Mouse (Mus musculus): ENCODE results near the gene Zbtb32. TPM values are rescaled to one million over a fixed set of nuclear protein-coding genes. Genes with fewer than 3 reads are reported as not detected.
A peak's percentile ranks its signal among the peaks of the same experiment; 100 is the strongest.

The Zbtb32 gene
- total and polyA plus RNA-seq, 2 experiments from 2014 or later, result 0.22 TPM; not detected in 1

DNA sequence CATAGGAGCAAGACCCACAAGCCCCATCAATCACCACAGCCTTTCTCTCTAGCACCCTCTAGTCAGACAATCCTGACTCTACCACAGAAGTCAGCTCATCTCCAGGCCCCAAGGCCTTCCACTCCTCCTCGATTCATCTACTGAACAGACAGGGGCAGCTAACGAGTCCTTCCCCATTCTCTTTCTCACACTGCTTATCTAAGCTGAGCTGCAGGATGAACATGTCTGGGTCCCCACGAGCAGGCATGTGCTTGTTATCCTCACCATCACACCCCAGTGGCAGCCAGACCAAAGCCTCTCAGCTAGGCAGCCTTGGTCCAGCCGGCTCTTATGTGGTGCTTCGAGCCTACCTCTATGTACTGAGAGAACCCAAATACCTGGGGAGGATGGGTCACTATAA is 26.3 kb downstream of the Zbtb32 start:
- Histone ChIP-seq H3K9ac (replicated peaks; ENCODE audit: low read length, poor library complexity, severe bottlenecking) (no peak overlapping the region), H3K27ac (ENCODE audit: low read depth, low read length) (no peak overlapping the region), H3K4me2 (ENCODE audit: low read depth, low read length, poor library complexity, severe bottlenecking) (no peak overlapping the region), H3K36me3 (ENCODE audit: insufficient read depth, low read length) (peaks cover 92% of the 10 kb centered on the region), H3K27me3 (ENCODE audit: insufficient read depth, low read length) (no peaks in the 10 kb centered on the region), H3K9me3 (ENCODE audit: low read length) (no peaks in the 10 kb centered on the region), H3K4me1 (ENCODE audit: insufficient read depth, low read length) (no peaks in the 10 kb centered on the region), H3K4me3 (ENCODE audit: low read depth, low read length) (no peak overlapping the region)
- DNase-seq (ENCODE audit: low spot score), result no peak
- TF ChIP-seq CTCF (IDR thresholded peaks at IDR 0.05), result no peak
- no peak for ATAC-seq (ENCODE audit: low FRiP score)
- 84% methylated on average over 5 of the region's 5 CpGs for WGBS

DNA sequence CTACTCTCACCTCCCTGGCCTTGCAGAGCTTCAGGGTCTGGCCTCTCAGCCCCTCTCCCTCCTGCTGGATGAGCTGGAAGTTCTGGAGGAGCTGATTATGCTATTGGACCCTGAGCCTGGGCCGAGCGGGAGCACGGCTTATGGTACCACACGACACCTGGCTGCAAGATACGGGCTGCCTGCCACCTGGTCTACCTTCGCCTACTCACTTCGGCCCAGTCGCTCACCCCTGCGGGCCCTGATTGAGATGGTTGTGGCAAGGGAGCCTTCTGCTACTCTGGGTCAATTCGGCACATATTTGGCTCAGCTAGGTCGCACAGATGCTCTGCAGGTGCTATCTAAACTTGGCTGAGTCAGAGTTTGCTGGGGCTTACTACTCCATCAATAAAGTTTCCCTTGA is 31.2 kb downstream of the Zbtb32 start:
- no peak for ATAC-seq (ENCODE audit: low FRiP score)
- no peak overlapping the region for H3K9ac ChIP-seq (replicated peaks; ENCODE audit: low read length, poor library complexity, severe bottlenecking)
- H3K27ac ChIP-seq (ENCODE audit: low read depth, low read length), result no peak overlapping the region
- WGBS, result 92% methylated on average over 11 of the region's 11 CpGs
- TF ChIP-seq CTCF (IDR thresholded peaks at IDR 0.05), result no peak
- H3K4me3 ChIP-seq (ENCODE audit: low read depth, low read length), result no peak overlapping the region
- H3K36me3 ChIP-seq (ENCODE audit: insufficient read depth, low read length), result peaks cover 61% of the 10 kb centered on the region
- DNase-seq (ENCODE audit: low spot score), result no peak
- no peak overlapping the region for H3K4me2 ChIP-seq (ENCODE audit: low read depth, low read length, poor library complexity, severe bottlenecking)
- no peaks in the 10 kb centered on the region for H3K4me1 ChIP-seq (ENCODE audit: insufficient read depth, low read length)
- no peaks in the 10 kb centered on the region for H3K9me3 ChIP-seq (ENCODE audit: low read length)
- no peaks in the 10 kb centered on the region for H3K27me3 ChIP-seq (ENCODE audit: insufficient read depth, low read length)

DNA sequence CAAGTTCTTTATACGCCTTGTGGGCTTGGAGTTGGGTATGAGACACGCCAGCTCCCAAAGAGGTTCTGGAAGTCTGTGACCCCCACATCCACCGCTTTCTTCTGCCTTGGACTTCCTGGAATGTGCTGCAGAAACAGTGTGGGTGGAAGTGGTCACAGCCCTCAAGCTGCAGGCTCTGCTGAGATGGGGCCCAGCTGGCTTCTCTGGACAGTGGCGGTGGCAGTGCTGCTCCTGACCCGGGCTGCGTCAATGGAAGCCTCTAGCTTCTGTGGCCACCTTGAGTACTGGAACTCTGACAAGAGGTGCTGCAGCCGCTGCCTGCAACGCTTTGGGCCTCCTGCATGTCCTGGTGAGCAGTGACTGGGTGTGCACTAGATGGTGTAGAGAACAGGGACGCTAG is 32.7 kb downstream of the Zbtb32 start:
- 90% methylated on average over 9 of the region's 9 CpGs for whole genome bisulfite sequencing

DNA sequence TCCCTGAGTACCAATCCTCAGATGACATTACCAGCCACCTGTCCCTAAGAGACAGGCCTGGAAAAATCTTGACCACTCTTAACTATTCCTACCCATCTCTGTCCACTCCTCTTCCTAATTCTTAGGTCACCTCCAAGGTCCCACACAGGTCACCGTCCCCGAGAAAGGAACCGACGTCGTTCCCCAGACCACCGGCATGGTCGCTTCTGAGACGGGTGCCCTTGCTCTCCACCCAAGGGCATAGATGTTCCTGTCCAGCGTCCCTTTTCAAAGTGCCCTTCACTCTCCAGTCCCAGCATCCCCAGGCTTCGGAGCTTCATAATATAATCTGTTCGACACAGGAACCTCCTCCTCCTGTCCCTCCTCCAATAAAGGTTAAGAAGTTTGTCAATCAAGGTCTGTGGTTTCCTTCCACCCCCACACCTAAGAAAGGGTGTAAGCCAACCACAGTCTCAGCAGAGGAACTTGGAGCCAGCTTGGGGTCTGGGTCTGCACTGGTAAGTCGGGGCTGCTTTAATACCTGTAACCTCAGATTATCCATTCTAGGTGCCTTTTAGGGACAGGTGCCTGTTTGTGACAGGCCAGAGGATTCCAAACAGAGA is 33.6 kb downstream of the Zbtb32 start, which contains the start of gene Igflr1:
Gene Igflr1, plus strand, starts transcription at position 458 of the 602 bp plus-strand sequence.
- no peak for TF ChIP-seq CTCF (IDR thresholded peaks at IDR 0.05)
- H3K27me3 ChIP-seq (ENCODE audit: insufficient read depth, low read length), result no peaks in the 10 kb centered on the region
- H3K4me2 ChIP-seq (ENCODE audit: low read depth, low read length, poor library complexity, severe bottlenecking), result no peak within 1 kb of the TSS; the same call in 1 of the 2 replicates
- H3K36me3 ChIP-seq (ENCODE audit: insufficient read depth, low read length), result peaks cover 41% of the 10 kb centered on the region
- no peak within 1 kb of the TSS for H3K27ac ChIP-seq (ENCODE audit: low read depth, low read length)
- no peaks in the 10 kb centered on the region for H3K9me3 ChIP-seq (ENCODE audit: low read length)
- no peak within 1 kb of the TSS for H3K9ac ChIP-seq (replicated peaks; ENCODE audit: low read length, poor library complexity, severe bottlenecking)
- H3K4me1 ChIP-seq (ENCODE audit: insufficient read depth, low read length), result no peaks in the 10 kb centered on the region
- WGBS, result 95% methylated on average over 12 of the region's 12 CpGs
- no peak within 1 kb of the TSS for H3K4me3 ChIP-seq (ENCODE audit: low read depth, low read length)
- ATAC-seq (ENCODE audit: low FRiP score), result no peak
- DNase-seq (ENCODE audit: low spot score), result no peak

More for the DNA sequence above, 32.7 kb downstream of the Zbtb32 start:
- Histone ChIP-seq H3K4me3 (ENCODE audit: low read depth, low read length) (no peak overlapping the region), H3K9me3 (ENCODE audit: low read length) (no peaks in the 10 kb centered on the region), H3K4me1 (ENCODE audit: insufficient read depth, low read length) (no peaks in the 10 kb centered on the region), H3K27ac (ENCODE audit: low read depth, low read length) (no peak overlapping the region), H3K27me3 (ENCODE audit: insufficient read depth, low read length) (no peaks in the 10 kb centered on the region), H3K9ac (replicated peaks; ENCODE audit: low read length, poor library complexity, severe bottlenecking) (no peak overlapping the region), H3K4me2 (ENCODE audit: low read depth, low read length, poor library complexity, severe bottlenecking) (no peak overlapping the region), H3K36me3 (ENCODE audit: insufficient read depth, low read length) (peaks cover 50% of the 10 kb centered on the region)
- no peak for TF ChIP-seq CTCF (IDR thresholded peaks at IDR 0.05)
- DNase-seq (ENCODE audit: low spot score) (no peak), ATAC-seq (ENCODE audit: low FRiP score) (no peak)

DNA sequence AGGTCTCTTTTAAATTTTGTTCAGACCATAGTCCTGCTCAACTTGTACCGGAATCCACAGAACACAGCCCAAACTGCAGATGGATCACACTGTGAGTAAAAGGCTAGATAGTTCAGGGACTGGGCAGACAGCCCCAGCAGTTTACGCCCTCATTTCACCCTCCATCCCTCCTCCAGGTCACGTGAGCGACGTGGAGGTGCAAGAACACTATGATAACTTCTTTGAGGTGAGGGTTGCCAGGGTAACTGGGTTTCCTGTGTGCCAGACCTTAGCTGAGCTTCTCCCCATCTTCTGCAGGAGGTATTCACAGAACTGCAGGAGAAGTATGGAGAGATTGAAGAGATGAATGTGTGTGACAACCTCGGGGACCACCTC is 34.8 kb downstream of the Zbtb32 start:
- peaks cover 29% of the 10 kb centered on the region for H3K36me3 ChIP-seq (ENCODE audit: insufficient read depth, low read length)
- peak overlapping the region; percentile 86 for H3K27ac ChIP-seq (ENCODE audit: low read depth, low read length)
- peak overlapping the region; percentile 63 for H3K4me3 ChIP-seq (ENCODE audit: low read depth, low read length)
- H3K4me1 ChIP-seq (ENCODE audit: insufficient read depth, low read length), result no peaks in the 10 kb centered on the region
- no peak for DNase-seq (ENCODE audit: low spot score)
- no peak for ATAC-seq (ENCODE audit: low FRiP score)
- no peaks in the 10 kb centered on the region for H3K9me3 ChIP-seq (ENCODE audit: low read length)
- WGBS, result 25% methylated on average over 6 of the region's 6 CpGs
- TF ChIP-seq CTCF (IDR thresholded peaks at IDR 0.05), result 0 out of 2 replicates have a peak, but pooled peaks have one; percentile 1
- H3K27me3 ChIP-seq (ENCODE audit: insufficient read depth, low read length), result no peaks in the 10 kb centered on the region
- peak overlapping the region; percentile 78 for H3K4me2 ChIP-seq (ENCODE audit: low read depth, low read length, poor library complexity, severe bottlenecking)
- peak overlapping the region; percentile 75 for H3K9ac ChIP-seq (replicated peaks; ENCODE audit: low read length, poor library complexity, severe bottlenecking)

DNA sequence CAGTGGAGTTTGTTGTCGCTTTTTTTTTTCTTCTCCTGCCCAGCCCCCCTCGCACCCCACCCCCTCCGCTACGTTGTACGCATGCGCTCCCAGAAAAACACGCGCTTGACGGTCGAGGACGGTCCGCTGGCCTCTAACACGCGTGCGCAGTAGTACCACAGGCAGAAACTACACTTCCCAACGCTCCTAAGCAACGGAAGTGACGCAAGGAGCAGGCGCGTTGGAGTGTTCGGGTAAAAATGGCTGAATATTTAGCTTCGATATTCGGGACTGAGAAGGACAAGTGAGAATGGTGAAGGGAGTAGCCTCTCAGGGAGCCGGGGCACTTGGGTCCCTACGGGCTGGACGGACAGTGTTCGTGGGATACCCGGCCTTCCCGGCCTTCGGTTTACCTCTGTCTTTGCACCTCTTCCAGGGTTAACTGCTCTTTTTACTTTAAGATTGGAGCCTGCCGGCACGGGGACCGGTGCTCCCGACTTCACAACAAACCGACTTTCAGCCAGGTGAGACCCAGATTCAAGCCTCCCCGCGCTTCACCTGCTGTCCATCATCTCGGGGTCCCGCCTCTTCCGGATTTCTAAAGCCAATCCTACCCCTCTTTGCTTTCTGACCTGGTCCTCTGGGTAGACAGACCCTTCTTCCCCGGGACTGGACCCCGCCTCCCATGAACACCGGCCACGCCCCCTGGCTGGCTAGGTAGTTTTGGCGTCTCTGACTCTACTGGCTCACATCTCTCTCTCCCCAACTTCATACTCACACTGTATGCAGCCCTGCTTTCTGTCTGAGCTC is 35.4 kb downstream of the Zbtb32 start, which contains the start of the genes U2af1l4, Gm49396 and Psenen:
Gene U2af1l4, plus strand, starts transcription at position 185 of the 789 bp plus-strand sequence.
Gene Gm49396, plus strand, starts transcription at position 228 of the 789 bp plus-strand sequence.
Gene Psenen, minus strand, starts transcription at position 511 of the 789 bp plus-strand sequence.
- DNase-seq (ENCODE audit: low spot score) (peak; percentile 99), ATAC-seq (ENCODE audit: low FRiP score) (peak; percentile 86)
- no peaks in the 10 kb centered on the region for H3K9me3 ChIP-seq (ENCODE audit: low read length)
- no peaks in the 10 kb centered on the region for H3K27me3 ChIP-seq (ENCODE audit: insufficient read depth, low read length)
- WGBS, result under 1% methylated on average over 45 of the region's 45 CpGs
- H3K4me2 ChIP-seq (ENCODE audit: low read depth, low read length, poor library complexity, severe bottlenecking), result peak within 1 kb of the TSS; percentile 79
- H3K27ac ChIP-seq (ENCODE audit: low read depth, low read length), result peak within 1 kb of the TSS; percentile 86
- peak within 1 kb of the TSS; percentile 75 for H3K9ac ChIP-seq (replicated peaks; ENCODE audit: low read length, poor library complexity, severe bottlenecking)
- H3K4me3 ChIP-seq (ENCODE audit: low read depth, low read length), result peak within 1 kb of the TSS; percentile 63
- no peaks in the 10 kb centered on the region for H3K4me1 ChIP-seq (ENCODE audit: insufficient read depth, low read length)
- peaks cover 23% of the 10 kb centered on the region for H3K36me3 ChIP-seq (ENCODE audit: insufficient read depth, low read length)
- peak; percentile 17; the same call in 1 of the 2 replicates for TF ChIP-seq CTCF (IDR thresholded peaks at IDR 0.05)
